Mouse (Mus musculus): Measurements from ENCODE around the gene 4921517D22Rik. TPM values are rescaled to one million over a fixed set of nuclear protein-coding genes. Genes with fewer than 3 reads are reported as not detected.
"Not testable (repeated sequence)": the region's sequence is repeated elsewhere in the genome, so short reads cannot be mapped to it uniquely, and the experiment has no call there.

4921517D22Rik gene
- total RNA-seq, 1 experiment, result not detected

DNA sequence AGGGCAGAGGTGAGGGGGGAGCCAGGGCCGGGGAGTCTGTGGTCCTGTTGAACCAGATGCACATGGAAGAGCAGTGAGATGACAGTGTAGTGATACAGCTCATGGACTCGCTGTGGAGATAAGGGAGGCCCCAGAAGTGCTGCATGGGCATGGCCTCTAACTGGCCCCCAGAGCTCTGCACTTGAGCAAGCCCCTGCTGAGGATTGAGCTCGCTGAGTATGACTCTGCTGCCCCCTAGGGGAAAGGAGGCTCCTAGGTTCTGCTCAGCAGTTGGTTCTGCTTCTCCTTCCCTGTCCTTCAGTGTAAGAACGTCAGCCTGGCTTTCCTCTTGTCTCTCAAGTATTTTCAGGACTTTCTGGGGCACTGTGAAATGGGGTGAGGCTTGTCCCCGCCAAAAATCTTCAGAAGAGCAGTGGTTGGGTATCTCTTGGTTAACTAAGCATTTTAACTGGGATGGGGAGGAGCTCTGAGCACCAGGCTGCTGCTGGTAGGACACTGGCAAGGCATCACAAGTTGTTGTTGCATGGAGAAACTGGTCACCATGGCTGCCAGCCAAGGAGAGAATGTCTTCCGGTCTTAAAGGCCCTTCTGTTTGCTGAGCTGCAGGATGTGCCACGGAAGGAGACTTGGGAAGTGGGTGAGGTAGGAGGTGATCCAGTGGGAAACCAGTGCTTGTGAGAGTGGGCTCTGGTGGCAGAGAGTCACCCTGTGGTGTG lies 34.6 kb upstream of the 4921517D22Rik start:
- H3K4me1 ChIP-seq (ENCODE audit: control insufficient read depth in 2 of 2, insufficient read depth in 2 of 2, low read length in 2 of 2, poor library complexity in 1 of 2), result peaks cover 7 to 17% of the 10 kb centered on the region in 2 experiments; a peak in 2 of 4 replicates
- H3K4me3 ChIP-seq (ENCODE audit: insufficient read depth in 1 of 2, low read depth in 1 of 2, low read length in 2 of 2, poor library complexity in 1 of 2, severe bottlenecking in 1 of 2), result peak overlapping the region in 1 of 2 experiments; percentile 18; a peak in 1 of 4 replicates
- in situ Hi-C loops (cut with MboI; ENCODE audit: low sequenced_read_pairs in 2 of 2, unreplicated experiment in 2 of 2), result no loop called here
- H3K27ac ChIP-seq (ENCODE audit: insufficient read depth, low read depth, low read length, poor library complexity, severe bottlenecking), result no peak overlapping the region
- no peaks in the 10 kb centered on the region for H3K36me3 ChIP-seq (ENCODE audit: control insufficient read depth, insufficient read depth, low read length, poor library complexity, severe bottlenecking)
- H3K9me3 ChIP-seq (ENCODE audit: control insufficient read depth, insufficient read depth, low read depth, low read length), result no peaks in the 10 kb centered on the region
- TF ChIP-seq ZC3H11A (IDR thresholded peaks at IDR 0.05; ENCODE audit: borderline replicate concordance, low read depth, low read length) (peak; percentile 94; the same call in 1 of the 2 replicates), MAFK (IDR thresholded peaks at IDR 0.05; ENCODE audit: insufficient read depth, low read depth, low read length) (no peak)
- no peak overlapping the region for H3K9ac ChIP-seq (ENCODE audit: insufficient read depth, low read depth, low read length, poor library complexity, severe bottlenecking)
- DNase-seq (ENCODE audit: low read depth, low spot score), result peak; percentile 76

DNA sequence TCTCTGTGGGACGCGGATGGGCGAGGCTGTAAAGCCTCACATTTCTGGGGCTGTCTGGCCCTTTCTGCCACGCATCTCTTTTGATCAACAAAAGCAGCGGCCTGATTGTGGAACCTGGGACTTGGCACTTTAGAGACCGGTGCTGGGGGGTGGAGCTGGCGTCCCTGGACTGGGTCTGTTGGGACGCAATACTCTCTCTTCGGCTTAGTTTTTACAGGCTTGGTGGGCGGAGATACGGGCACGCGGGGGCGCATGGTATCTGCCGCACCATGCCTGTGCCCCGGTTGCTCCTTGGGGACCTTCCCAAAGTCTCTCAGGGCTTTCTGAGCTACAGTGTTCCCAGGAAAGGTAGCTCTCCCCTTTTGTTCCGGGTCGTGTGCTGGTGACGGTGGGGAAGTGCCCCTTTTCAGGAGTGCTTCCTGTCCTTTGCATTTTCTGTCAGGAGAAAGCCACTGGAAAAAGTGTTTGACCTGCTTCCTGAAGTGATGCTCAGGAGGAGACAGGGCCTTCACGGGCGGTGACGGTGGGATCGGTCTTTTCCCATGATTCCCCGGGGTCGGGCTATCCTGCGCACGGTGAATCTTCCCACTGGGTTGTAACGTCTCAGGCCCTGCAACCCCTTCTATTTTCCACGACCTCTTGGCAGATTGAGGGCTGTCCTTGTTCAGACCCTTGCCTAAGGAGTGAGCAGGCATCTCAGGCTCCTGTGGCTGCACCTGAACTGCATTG lies 32.4 kb upstream of the 4921517D22Rik start:
- no peaks in the 10 kb centered on the region for H3K9me3 ChIP-seq (ENCODE audit: control insufficient read depth, insufficient read depth, low read depth, low read length)
- TF ChIP-seq HCFC1 (IDR thresholded peaks at IDR 0.05; ENCODE audit: borderline replicate concordance, insufficient read depth, low read length) (no peak), ZC3H11A (IDR thresholded peaks at IDR 0.05; ENCODE audit: borderline replicate concordance, low read depth, low read length) (no peak)
- H3K4me1 ChIP-seq (ENCODE audit: control insufficient read depth in 2 of 2, insufficient read depth in 2 of 2, low read length in 2 of 2, poor library complexity in 1 of 2), result peaks cover 7 to 16% of the 10 kb centered on the region in 2 experiments; a peak in 2 of 4 replicates
- H3K9ac ChIP-seq (ENCODE audit: insufficient read depth, low read depth, low read length, poor library complexity, severe bottlenecking), result peak overlapping the region; percentile 66; the same call in 1 of the 2 replicates
- in situ Hi-C loops (cut with MboI; ENCODE audit: low sequenced_read_pairs in 2 of 2, unreplicated experiment in 2 of 2), result no loop called here
- H3K27ac ChIP-seq (ENCODE audit: insufficient read depth, low read depth, low read length, poor library complexity, severe bottlenecking), result no peak overlapping the region
- no peaks in the 10 kb centered on the region for H3K36me3 ChIP-seq (ENCODE audit: control insufficient read depth, insufficient read depth, low read length, poor library complexity, severe bottlenecking)
- peak overlapping the region; percentile 30 to 53 for H3K4me3 ChIP-seq (ENCODE audit: insufficient read depth in 1 of 2, low read depth in 1 of 2, low read length in 2 of 2, poor library complexity in 1 of 2, severe bottlenecking in 1 of 2)
- no peak for DNase-seq (ENCODE audit: low read depth, low spot score)

DNA sequence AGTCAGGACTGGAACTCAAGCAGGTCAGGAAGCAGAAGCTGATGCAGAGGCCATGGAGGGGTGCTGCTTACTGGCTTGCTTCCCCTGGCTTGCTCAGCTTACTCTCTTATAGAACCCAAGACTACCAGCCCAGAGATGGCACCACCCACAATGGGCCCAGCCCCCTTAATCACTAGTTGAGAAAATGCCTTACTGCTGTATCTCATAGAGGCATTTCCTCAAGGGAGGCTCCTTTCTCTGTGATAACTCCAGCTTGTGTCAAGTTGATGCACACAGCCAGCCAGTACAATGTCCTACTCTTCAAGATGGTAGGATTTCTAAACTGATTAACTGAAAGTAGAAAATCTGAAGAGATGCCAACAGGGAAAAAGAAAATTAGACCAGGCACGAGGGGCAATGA lies 28.2 kb upstream of the 4921517D22Rik start:
- H3K4me3 ChIP-seq (ENCODE audit: insufficient read depth in 1 of 2, low read depth in 1 of 2, low read length in 2 of 2, poor library complexity in 1 of 2, severe bottlenecking in 1 of 2); DNase-seq (ENCODE audit: low read depth, low spot score); H3K9ac ChIP-seq (ENCODE audit: insufficient read depth, low read depth, low read length, poor library complexity, severe bottlenecking); H3K27ac ChIP-seq (ENCODE audit: insufficient read depth, low read depth, low read length, poor library complexity, severe bottlenecking); H3K9me3 ChIP-seq (ENCODE audit: control insufficient read depth, insufficient read depth, low read depth, low read length); H3K36me3 ChIP-seq (ENCODE audit: control insufficient read depth, insufficient read depth, low read length, poor library complexity, severe bottlenecking); in situ Hi-C loops (cut with MboI; ENCODE audit: low sequenced_read_pairs in 2 of 2, unreplicated experiment in 2 of 2): not testable (repeated sequence)
- H3K4me1 ChIP-seq (ENCODE audit: control insufficient read depth in 2 of 2, insufficient read depth in 2 of 2, low read length in 2 of 2, poor library complexity in 1 of 2), result peaks cover 4 to 10% of the 10 kb centered on the region in 2 experiments; a peak in 2 of 4 replicates

DNA sequence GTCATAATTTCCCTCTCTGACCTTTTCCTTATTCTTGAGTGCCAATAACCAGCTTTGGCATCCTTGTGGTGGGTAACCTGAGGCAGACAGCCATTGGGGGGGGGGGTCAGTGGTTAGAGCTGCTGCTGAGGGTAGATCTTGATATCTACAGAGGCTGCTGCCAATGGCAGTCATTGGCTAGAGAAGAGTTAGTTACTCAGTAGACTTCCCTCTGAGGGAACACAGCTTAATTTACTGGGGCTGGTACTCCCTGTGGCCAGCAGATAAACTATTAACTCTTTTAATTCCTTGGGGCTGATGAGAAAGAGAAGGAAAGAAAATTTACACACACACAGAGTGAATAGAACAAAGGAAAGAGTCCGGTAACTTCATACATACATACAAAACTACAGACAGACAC lies 25.6 kb upstream of the 4921517D22Rik start:
- no peak overlapping the region for H3K27ac ChIP-seq (ENCODE audit: insufficient read depth, low read depth, low read length, poor library complexity, severe bottlenecking)
- in situ Hi-C loops (cut with MboI; ENCODE audit: low sequenced_read_pairs in 2 of 2, unreplicated experiment in 2 of 2), result no loop called here
- no peak overlapping the region for H3K4me3 ChIP-seq (ENCODE audit: insufficient read depth in 1 of 2, low read depth in 1 of 2, low read length in 2 of 2, poor library complexity in 1 of 2, severe bottlenecking in 1 of 2)
- no peak overlapping the region for H3K9ac ChIP-seq (ENCODE audit: insufficient read depth, low read depth, low read length, poor library complexity, severe bottlenecking)
- DNase-seq (ENCODE audit: low read depth, low spot score), result no peak
- TF ChIP-seq CHD2 (IDR thresholded peaks at IDR 0.05; ENCODE audit: low read depth, low read length) (no peak), ZNF384 (IDR thresholded peaks at IDR 0.05; ENCODE audit: low read depth, low read length) (no peak), HCFC1 (IDR thresholded peaks at IDR 0.05; ENCODE audit: borderline replicate concordance, insufficient read depth, low read length) (no peak)
- H3K9me3 ChIP-seq (ENCODE audit: control insufficient read depth, insufficient read depth, low read depth, low read length), result no peaks in the 10 kb centered on the region
- no peaks in the 10 kb centered on the region for H3K36me3 ChIP-seq (ENCODE audit: control insufficient read depth, insufficient read depth, low read length, poor library complexity, severe bottlenecking)
- H3K4me1 ChIP-seq (ENCODE audit: control insufficient read depth in 2 of 2, insufficient read depth in 2 of 2, low read length in 2 of 2, poor library complexity in 1 of 2), result peaks cover 4 to 6% of the 10 kb centered on the region in 2 experiments; a peak in 3 of 4 replicates

DNA sequence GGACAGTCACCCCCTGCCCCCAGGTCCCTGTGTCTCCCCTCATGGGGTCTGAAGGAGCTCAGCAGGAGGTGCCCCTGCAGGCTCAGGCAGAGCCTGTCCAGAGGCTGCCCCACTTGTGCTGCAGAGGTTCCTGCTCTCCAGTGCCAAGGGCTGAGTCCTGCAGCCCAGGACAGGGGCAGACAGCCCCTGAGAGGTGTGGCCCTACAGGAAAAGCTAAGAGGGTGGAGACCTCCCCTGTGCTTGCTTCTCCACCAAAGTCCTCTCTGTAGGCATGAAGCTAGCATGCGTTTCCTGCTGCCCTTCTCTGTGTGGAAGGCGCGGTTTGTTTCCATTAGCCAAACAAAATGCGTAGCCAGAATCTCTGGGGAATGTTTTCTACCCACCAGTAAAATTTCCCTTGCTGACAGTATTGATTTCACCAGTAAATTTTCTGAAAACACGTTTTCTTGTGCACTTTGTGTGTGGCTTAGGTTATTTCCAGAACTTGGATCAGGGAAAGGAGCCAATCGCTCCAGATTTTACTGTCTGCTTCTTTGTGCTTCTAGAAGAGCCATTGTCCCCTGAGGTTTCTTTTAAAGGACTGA lies 25.0 kb upstream of the 4921517D22Rik start:
- H3K4me1 ChIP-seq (ENCODE audit: control insufficient read depth in 2 of 2, insufficient read depth in 2 of 2, low read length in 2 of 2, poor library complexity in 1 of 2); in situ Hi-C loops (cut with MboI; ENCODE audit: low sequenced_read_pairs in 2 of 2, unreplicated experiment in 2 of 2); H3K27ac ChIP-seq (ENCODE audit: insufficient read depth, low read depth, low read length, poor library complexity, severe bottlenecking); H3K9me3 ChIP-seq (ENCODE audit: control insufficient read depth, insufficient read depth, low read depth, low read length); H3K36me3 ChIP-seq (ENCODE audit: control insufficient read depth, insufficient read depth, low read length, poor library complexity, severe bottlenecking); H3K9ac ChIP-seq (ENCODE audit: insufficient read depth, low read depth, low read length, poor library complexity, severe bottlenecking); H3K4me3 ChIP-seq (ENCODE audit: insufficient read depth in 1 of 2, low read depth in 1 of 2, low read length in 2 of 2, poor library complexity in 1 of 2, severe bottlenecking in 1 of 2); DNase-seq (ENCODE audit: low read depth, low spot score): not testable (repeated sequence)

All from ES-E14 (cell line).